8 mouse cellular contexts compared by ENCODE assay signal in the genomic region with DNA sequence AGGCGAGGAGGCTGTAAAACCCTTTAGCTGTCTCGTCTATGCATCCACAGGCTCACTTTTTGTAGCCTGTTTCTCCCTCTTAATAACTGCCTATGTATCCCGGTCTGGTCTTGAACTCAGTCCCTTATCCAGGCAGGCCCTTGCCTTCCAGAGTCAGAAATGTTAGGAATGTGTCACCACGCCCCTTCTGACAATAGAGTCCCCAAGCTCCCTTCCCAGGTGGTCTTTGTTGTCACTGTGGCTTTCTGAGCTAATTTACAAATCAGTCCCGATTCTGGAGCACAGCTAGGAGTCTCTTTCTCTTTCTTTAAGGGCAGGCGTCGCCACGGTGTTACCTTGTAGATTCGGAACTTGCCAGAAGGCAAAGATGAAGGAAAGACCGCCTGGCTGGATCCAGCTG. TPM values are rescaled to one million over a fixed set of nuclear protein-coding genes. Genes with fewer than 3 reads are reported as not detected.
DNase-seq lines count a peak whose midpoint lies in the region; ATAC-seq and TF ChIP-seq lines count a peak whose summit lies in the region.
"Had no signal": no experiment of that assay in that cellular context is flagged by ENCODE, and none has a peak within 500 bp of the region (broad histone marks: within the 10 kb centered on the region; RNA-seq: fewer than 3 reads in every experiment).

No protein-coding gene starts in this region.

- TF ChIP-seq CTCF in E14TG2a.4 (conservative IDR thresholded peaks at IDR 0.05; ENCODE audit: low read length): no peak
- TF ChIP-seq CTCF in liver, postnatal 0 days (IDR thresholded peaks at IDR 0.05; ENCODE audit: low read depth): no peak

- H3K9me3 ChIP-seq in E14TG2a.4 (ENCODE audit: low read length) (no peaks in the 10 kb centered on the region), ES-E14 (ENCODE audit: control insufficient read depth, insufficient read depth, low read depth, low read length) (no peaks in the 10 kb centered on the region)
- no peaks in the 10 kb centered on the region for H3K9me3 ChIP-seq in forebrain, embryonic 16.5 days (ENCODE audit: control insufficient read depth, low read length)
- H3K9me3 ChIP-seq in liver, postnatal 0 days (ENCODE audit: low read length): no peaks in the 10 kb centered on the region

- no peak for TF ChIP-seq EP300 in liver, postnatal 0 days (IDR thresholded peaks at IDR 0.05; ENCODE audit: low read depth)

- in situ Hi-C loops in ES-E14 (cut with MboI; ENCODE audit: low sequenced_read_pairs in 2 of 2, unreplicated experiment in 2 of 2): no loop called here

- peak overlapping the region; percentile 84 for H3K4me2 ChIP-seq in forebrain, embryonic 16.5 days (ENCODE audit: low read length)
- H3K4me2 ChIP-seq in liver, postnatal 0 days (ENCODE audit: low read depth, low read length): peak overlapping the region; percentile 91; the same call in 1 of the 2 replicates

- peak overlapping the region; percentile 80; the same call in 1 of the 2 replicates for H3K9ac ChIP-seq in ES-E14 (ENCODE audit: insufficient read depth, low read depth, low read length, poor library complexity, severe bottlenecking)
- H3K9ac ChIP-seq in forebrain, embryonic 16.5 days (replicated peaks; ENCODE audit: low read depth, low read length): peak overlapping the region; percentile 75
- H3K9ac ChIP-seq in liver, postnatal 0 days (replicated peaks): no peak overlapping the region

- WGBS in forebrain, embryonic 16.5 days: 2% methylated on average over 10 of the region's 10 CpGs
- WGBS in liver, postnatal 0 days (ENCODE audit: insufficient replicate concordance): 36% methylated on average over 10 of the region's 10 CpGs

- peaks cover 7% of the 10 kb centered on the region; the same call in 1 of the 2 replicates for H3K36me3 ChIP-seq in E14TG2a.4 (ENCODE audit: insufficient read depth, low read length)
- no peaks in the 10 kb centered on the region for H3K36me3 ChIP-seq in ES-E14 (ENCODE audit: control insufficient read depth, insufficient read depth, low read length, poor library complexity, severe bottlenecking)
- no peaks in the 10 kb centered on the region for H3K36me3 ChIP-seq in forebrain, embryonic 16.5 days (ENCODE audit: control insufficient read depth, insufficient read depth)
- H3K36me3 ChIP-seq in liver, postnatal 0 days (replicated peaks; ENCODE audit: insufficient read depth, low read length): no peaks in the 10 kb centered on the region

- H3K4me3 ChIP-seq in E14TG2a.4 (replicated peaks; ENCODE audit: low read length) (peak overlapping the region; percentile 88), ES-E14 (ENCODE audit: insufficient read depth in 1 of 2, low read depth in 1 of 2, low read length in 2 of 2, poor library complexity in 1 of 2, severe bottlenecking in 1 of 2) (peak overlapping the region; percentile 69 to 80)
- H3K4me3 ChIP-seq in forebrain, embryonic 16.5 days (replicated peaks; ENCODE audit: low read length): peak overlapping the region; percentile 67
- H3K4me3 ChIP-seq in liver, postnatal 0 days (ENCODE audit: low read depth, low read length): no peak overlapping the region

- DNase-seq in ES-E14 (ENCODE audit: low read depth, low spot score) (peak; percentile 94), adipocyte (ENCODE audit: low spot score) (no peak)
- no peak for DNase-seq in liver, postnatal 0 days
- no peak for DNase-seq in adrenal gland, adult 18-20 months (ENCODE audit: low spot score in 2 of 2)
- no peak for DNase-seq in ovary, postnatal 14 days (ENCODE audit: low spot score)

- ATAC-seq in forebrain, embryonic 16.5 days: no peak
- no peak for ATAC-seq in liver, postnatal 0 days

- H3K27ac ChIP-seq in ES-E14 (ENCODE audit: insufficient read depth, low read depth, low read length, poor library complexity, severe bottlenecking): peak overlapping the region; percentile 97
- peak overlapping the region; percentile 73; the same call in 1 of the 2 replicates for H3K27ac ChIP-seq in forebrain, embryonic 16.5 days (ENCODE audit: low read length)
- no peak overlapping the region for H3K27ac ChIP-seq in liver, postnatal 0 days (ENCODE audit: low read depth)

- no peaks in the 10 kb centered on the region for H3K27me3 ChIP-seq in E14TG2a.4 (ENCODE audit: insufficient read depth, low read length)
- H3K27me3 ChIP-seq in forebrain, embryonic 16.5 days (replicated peaks; ENCODE audit: control insufficient read depth, insufficient read depth, low read length): no peaks in the 10 kb centered on the region
- 0 out of 2 replicates have a peak, but pooled peaks cover 2% of the 10 kb centered on the region for H3K27me3 ChIP-seq in liver, postnatal 0 days (ENCODE audit: insufficient read depth, low read length)

- H3K4me1 ChIP-seq in E14TG2a.4 (replicated peaks; ENCODE audit: low read depth, low read length) (peaks cover 62% of the 10 kb centered on the region), ES-E14 (ENCODE audit: control insufficient read depth in 2 of 2, insufficient read depth in 2 of 2, low read length in 2 of 2, poor library complexity in 1 of 2) (peaks cover 0 to 7% of the 10 kb centered on the region in 2 experiments; a peak in 2 of 4 replicates)
- H3K4me1 ChIP-seq in forebrain, embryonic 16.5 days (replicated peaks; ENCODE audit: control insufficient read depth, insufficient read depth, low read length): peaks cover 14% of the 10 kb centered on the region
- H3K4me1 ChIP-seq in liver, postnatal 0 days (ENCODE audit: insufficient read depth): peaks cover 12% of the 10 kb centered on the region

TF ChIP-seq in ES-E14, 5 proteins besides CTCF, POLR2A, EP300 and RAD21:
- TF ChIP-seq ZC3H11A (IDR thresholded peaks at IDR 0.05; ENCODE audit: borderline replicate concordance, low read depth, low read length): no peak
- TF ChIP-seq CHD2 (IDR thresholded peaks at IDR 0.05; ENCODE audit: low read depth, low read length): peak; percentile 46

RNA-seq across cellular contexts. Expression of a gene that starts 8.7 kb away (rescaled TPM):
- 5.8 and 8.0 TPM in 2 replicates for total RNA-seq in ES-E14 (2012; rRNA removed)
- 27.2 and 37.2 TPM in 2 replicates for polyA plus RNA-seq in forebrain, embryonic 16.5 days (2015; fragmentation: Nextera tagmentation; extraction: Ambion mirVana)
- polyA plus RNA-seq in liver, postnatal 0 days (2015; fragmentation: Nextera tagmentation; extraction: Ambion mirVana): 0.04 TPM in 1 of 2 replicates, not detected in the other
- 1 to 10 TPM; 4.7 to 6.9 TPM for total RNA-seq in adrenal gland, adult 18-20 months (2021)
- polyA plus RNA-seq: erythroblast, embryonic 14.5 days had no signal

RNA-seq across cellular contexts. Expression of a gene that starts 10.4 kb away (rescaled TPM):
- 1.4 and 4.8 TPM in 2 replicates for total RNA-seq in ES-E14 (2012; rRNA removed)
- 0.86 and 2.3 TPM in 2 replicates for polyA plus RNA-seq in forebrain, embryonic 16.5 days (2015; fragmentation: Nextera tagmentation; extraction: Ambion mirVana)
- 0.15 and 0.18 TPM in 2 replicates for polyA plus RNA-seq in liver, postnatal 0 days (2015; fragmentation: Nextera tagmentation; extraction: Ambion mirVana)
- total RNA-seq in adrenal gland, adult 18-20 months (2021): 1 to 10 TPM in 1 of 2 experiments, under 1 TPM in 1; 0.86 to 1.0 TPM

RNA-seq across cellular contexts. Expression of a gene that starts 53.6 kb away (rescaled TPM):
- total RNA-seq in ES-E14 (2012; rRNA removed): 0.18 TPM in 1 of 2 replicates, not detected in the other
- polyA plus RNA-seq in forebrain, embryonic 16.5 days (2015; fragmentation: Nextera tagmentation; extraction: Ambion mirVana): 10.6 and 12.6 TPM in 2 replicates
- polyA plus RNA-seq in liver, postnatal 0 days (2015; fragmentation: Nextera tagmentation; extraction: Ambion mirVana): not detected in 2 replicates
- total RNA-seq in adrenal gland, adult 18-20 months (2021): 1 to 10 TPM; 5.0 to 7.3 TPM
- polyA plus RNA-seq: erythroblast, embryonic 14.5 days had no signal
